Mouse (Mus musculus) adrenal gland, adult 2 months (tissue): ENCODE data around the gene Vps18. TPM values are rescaled to one million over a fixed set of nuclear protein-coding genes. Genes with fewer than 3 reads are reported as not detected.

Experiments
- DNase-seq: peaks from one replicate; pipeline ENCODE4 v3.0.0; 2021
- polyA plus RNA-seq: library from polyadenylated mRNA; depleted of rRNA; stranded (reverse); fragments of >200 nt; gene quantifications from 2 replicates; pipeline ENCODE4 v1.2.3, GENCODE M21; 2012; rRNA removed
- total RNA-seq, 2 experiments: library from RNA; stranded (reverse); gene quantifications; 2 replicates each; pipeline ENCODE4 v1.2.3; 2021

Gene Vps18
- total and polyA plus RNA-seq, 3 experiments, result 21.2 to 30.1 (median 22.0) TPM

GRCm38 (mm10) chr2:119344537-119345138 is 56.1 kb downstream of the Vps18 start:
- DNase-seq, result no peak

Other genes starting within 250 kb of the Vps18 start
- 1 to 10 TPM in 1 of 2 experiments, under 1 TPM in 1; 0.59 to 1.4 TPM for gene Knl1, start 241.6 kb upstream of the Vps18 start, total RNA-seq
- gene Knl1, start 241.6 kb upstream of the Vps18 start, polyA plus RNA-seq, result 0.06 and 0.08 TPM in 2 replicates
- 1 to 10 TPM in 1 of 2 experiments, under 1 TPM in 1; 0.76 to 1.3 TPM for gene Rad51, start 175.9 kb upstream of the Vps18 start, total RNA-seq
- gene Rad51, start 175.9 kb upstream of the Vps18 start, polyA plus RNA-seq, result 0.46 and 0.79 TPM in 2 replicates
- 10 to 100 TPM; 59.2 to 72.7 TPM for gene Rmdn3, start 131.7 kb upstream of the Vps18 start, total RNA-seq
- gene Rmdn3, start 131.7 kb upstream of the Vps18 start, polyA plus RNA-seq, result 26.6 and 28.5 TPM in 2 replicates
- 10 to 100 TPM; 20.2 to 22.5 TPM for gene Gchfr, start 121.0 kb upstream of the Vps18 start, total RNA-seq
- 34.4 and 38.1 TPM in 2 replicates for gene Gchfr, start 121.0 kb upstream of the Vps18 start, polyA plus RNA-seq
- gene Gm14137, start 114.2 kb upstream of the Vps18 start, total RNA-seq, result under 1 TPM; 0.09 to 0.28 TPM
- 0.04 and 0.17 TPM in 2 replicates for gene Gm14137, start 114.2 kb upstream of the Vps18 start, polyA plus RNA-seq
- 10 to 100 TPM; 29.5 to 36.1 TPM for gene Zfyve19, start 80.1 kb upstream of the Vps18 start, total RNA-seq
- 30.4 and 33.4 TPM in 2 replicates for gene Zfyve19, start 80.1 kb upstream of the Vps18 start, polyA plus RNA-seq
- gene Dnajc17, start 79.9 kb upstream of the Vps18 start, total RNA-seq, result 10 to 100 TPM; 12.3 to 21.0 TPM
- gene Dnajc17, start 79.9 kb upstream of the Vps18 start, polyA plus RNA-seq, result 3.6 and 3.7 TPM in 2 replicates
- gene Ppp1r14d, start 58.8 kb upstream of the Vps18 start, total RNA-seq, result not detected
- gene Ppp1r14d, start 58.8 kb upstream of the Vps18 start, polyA plus RNA-seq, result not detected in 2 replicates
- gene Spint1, start 51.4 kb upstream of the Vps18 start, total RNA-seq, result 1 to 10 TPM; 1.8 to 3.4 TPM
- gene Spint1, start 51.4 kb upstream of the Vps18 start, polyA plus RNA-seq, result 1.9 and 2.9 TPM in 2 replicates
- gene Rhov, start 17.5 kb upstream of the Vps18 start, total RNA-seq, result 1 to 10 TPM in 1 of 2 experiments, under 1 TPM in 1; 0.23 to 2.2 TPM
- gene Rhov, start 17.5 kb upstream of the Vps18 start, polyA plus RNA-seq, result 0.34 and 0.91 TPM in 2 replicates
- 1 to 10 TPM; 5.8 to 9.8 TPM for gene Dll4, start 37.0 kb downstream of the Vps18 start, total RNA-seq
- gene Dll4, start 37.0 kb downstream of the Vps18 start, polyA plus RNA-seq, result 14.9 and 16.0 TPM in 2 replicates
- 10 to 100 TPM in 1 of 2 experiments, 1 to 10 TPM in 1; 3.1 to 28.4 TPM for gene Chac1, start 62.5 kb downstream of the Vps18 start, total RNA-seq
- gene Chac1, start 62.5 kb downstream of the Vps18 start, polyA plus RNA-seq, result 12.8 and 21.4 TPM in 2 replicates
- 10 to 100 TPM; 15.9 to 22.6 TPM for gene Ino80, start 188.9 kb downstream of the Vps18 start, total RNA-seq
- gene Ino80, start 188.9 kb downstream of the Vps18 start, polyA plus RNA-seq, result 6.0 and 6.1 TPM in 2 replicates